Mouse (Mus musculus) E14TG2a.4 (cell line): ENCODE measurements at regions not wholly inside any gene's neighbourhood (a gene's known extent, or its start where the extent isn't known, plus 50 kb on each side); places are given as distances from the start of the nearest gene placed in this dataset.

Experiments used
- CTCF ChIP-seq: conservative IDR thresholded peaks from 2 replicates; pipeline ENCODE4 v1.5.1; 2014; ENCODE audit warnings: low read length
- NANOG ChIP-seq: IDR thresholded peaks from 2 replicates; pipeline ENCODE4 v1.6.1; 2014; ENCODE audit warnings: borderline replicate concordance, low read length, mixed read lengths

- TF ChIP-seq CTCF (no peak), NANOG (no peak)
These were observed 547.7 kb downstream of the Bnc2 start for GRCm38 (mm10) chr4:84127380-84127779.
